Mouse (Mus musculus): ENCODE results near the gene Timd4. TPM values are rescaled to one million over a fixed set of nuclear protein-coding genes. Genes with fewer than 3 reads are reported as not detected.

The Timd4 gene
- 1 to 10 TPM; 4.8 to 6.4 TPM for total RNA-seq (2021)
- long read RNA-seq, experiment 1, partial matches to known transcripts, result 1 of 5 reads
- long read RNA-seq, experiment 1, other reads (novel, unspliced or antisense), result 1 of 5 reads
- long read RNA-seq, experiment 2, partial matches to known transcripts, result 0 of 1 reads
- long read RNA-seq, experiment 2, other reads (novel, unspliced or antisense), result 0 of 1 reads

DNA sequence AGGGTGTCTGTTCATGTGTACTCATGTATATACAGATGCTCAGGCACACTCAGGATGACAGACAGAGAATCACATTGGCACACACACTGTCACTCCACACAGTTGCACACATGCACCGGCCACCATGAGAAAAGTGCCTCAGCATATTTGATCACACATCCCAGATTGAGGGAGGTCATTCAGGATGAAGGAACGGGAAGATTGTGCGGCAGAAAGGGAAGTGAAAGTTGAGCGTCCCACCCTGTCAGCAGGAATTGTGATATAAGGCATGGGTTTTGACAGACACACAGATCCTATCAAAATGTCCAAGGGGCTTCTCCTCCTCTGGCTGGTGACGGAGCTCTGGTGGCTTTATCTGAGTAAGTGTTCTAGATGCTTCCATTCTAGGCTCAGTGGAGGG is at the start of gene Timd4:
Gene Timd4, plus strand, starts transcription at position 290 of the 400 bp plus-strand sequence.
- DNase-seq, result no peak

- DNase-seq, result no peak
Observed at GRCm38 (mm10) chr11:46776879-46777278, 33.7 kb upstream of the Timd4 start.

GRCm38 (mm10) chr11:46779811-46780210 is 30.8 kb upstream of the Timd4 start:
- no peak for DNase-seq

- no peak for DNase-seq
Observed at GRCm38 (mm10) chr11:46804440-46804839, 6.2 kb upstream of the Timd4 start.

GRCm38 (mm10) chr11:46817692-46818091 is 7.1 kb downstream of the Timd4 start:
- no peak for DNase-seq

DNA sequence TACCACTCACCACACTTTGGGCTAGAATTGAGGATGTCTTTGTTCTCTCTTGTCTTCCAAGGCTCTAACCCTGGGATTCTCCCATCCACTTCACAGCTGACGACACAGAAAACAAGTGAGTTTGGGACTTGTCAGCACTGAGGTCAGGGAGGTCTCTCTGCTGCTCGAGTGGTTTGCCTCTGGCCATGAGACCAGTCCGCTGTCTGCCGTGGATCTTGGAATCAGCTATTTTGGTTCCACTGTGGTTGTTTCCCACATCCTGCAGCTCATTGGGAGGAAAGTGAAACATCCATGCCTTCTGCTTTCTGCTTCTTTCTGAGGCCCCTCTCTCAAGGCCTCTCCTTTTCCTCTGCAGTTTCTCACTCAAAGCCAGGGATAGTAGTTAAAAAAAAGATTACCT is 9.3 kb downstream of the Timd4 start:
- no peak for DNase-seq

DNA sequence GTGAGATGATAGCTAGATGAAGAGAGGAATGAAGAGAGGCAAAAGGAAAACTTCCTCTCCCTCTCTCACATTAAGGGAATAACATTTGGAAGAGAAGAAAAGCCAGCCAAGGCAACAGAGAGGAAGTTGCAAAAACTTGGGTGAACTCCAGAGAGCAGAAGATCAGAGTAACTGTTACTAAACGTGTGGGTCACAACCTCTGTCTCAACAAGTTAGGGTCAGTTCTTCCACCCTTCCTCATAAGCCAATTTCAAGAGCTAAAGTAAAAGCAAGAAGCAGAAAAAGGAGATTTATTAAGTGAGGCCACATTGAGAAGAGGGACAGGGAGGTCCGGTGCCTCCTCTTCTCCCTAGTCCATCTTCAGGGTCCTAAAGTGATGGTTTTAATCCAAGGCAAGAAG is 19.7 kb downstream of the Timd4 start:
- DNase-seq, result no peak

- DNase-seq, result no peak
Observed at GRCm38 (mm10) chr11:46835080-46835479, 24.5 kb downstream of the Timd4 start.

DNA sequence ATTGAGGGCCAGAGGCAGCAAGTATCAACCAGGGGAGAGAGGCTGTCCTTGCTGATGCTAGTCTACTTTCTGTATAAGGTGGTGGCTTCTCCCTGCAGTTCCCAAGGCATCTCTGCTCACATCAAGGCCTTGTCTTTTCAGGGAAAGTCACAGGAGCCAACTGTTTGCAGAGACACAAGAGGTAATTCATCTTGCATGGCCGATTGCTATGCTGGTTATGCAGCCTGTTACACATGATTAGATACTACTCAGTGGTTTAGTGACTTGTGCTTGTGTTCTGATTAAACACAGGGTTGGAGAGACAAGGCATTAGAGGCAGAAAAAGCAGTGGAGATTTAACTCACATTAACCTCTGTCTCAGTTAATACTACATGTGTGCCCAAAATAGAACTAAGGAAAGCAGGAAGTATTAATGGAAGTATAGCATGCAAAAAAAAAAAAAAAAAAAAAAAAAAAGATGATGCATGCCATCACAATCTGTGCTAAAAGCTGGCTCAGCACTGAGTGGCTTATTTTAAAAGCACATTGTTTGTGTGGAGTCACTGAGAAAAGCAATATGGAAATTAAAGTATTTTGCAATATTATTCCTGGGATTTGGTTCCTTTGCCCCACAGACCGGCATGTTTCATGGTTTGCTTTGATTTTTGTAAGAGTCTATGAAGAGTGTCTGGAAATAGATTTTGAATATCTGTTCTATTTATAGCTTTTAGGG is 31.6 kb downstream of the Timd4 start:
- DNase-seq, result no peak

GRCm38 (mm10) chr11:46846661-46847060 is 36.1 kb downstream of the Timd4 start:
- no peak for DNase-seq

DNA sequence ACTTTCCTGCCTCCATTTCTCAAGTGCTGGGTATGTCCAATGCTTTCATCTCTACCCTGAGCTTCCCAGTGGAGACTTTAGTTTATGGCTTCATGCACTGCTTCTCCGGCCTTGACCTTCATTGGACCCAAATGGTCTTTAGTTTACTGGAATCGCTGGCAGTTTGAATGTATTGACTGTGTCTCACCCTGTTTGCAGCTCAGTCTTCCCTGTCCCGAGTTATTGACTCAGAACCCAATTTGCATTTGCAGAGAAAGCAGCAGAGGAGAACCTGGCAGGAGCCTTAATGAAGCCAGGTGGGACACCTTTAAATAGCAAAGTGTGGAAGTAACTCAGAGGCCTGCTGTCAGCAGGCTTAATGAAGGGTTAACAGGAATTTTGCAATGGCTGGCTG is 37.2 kb downstream of the Timd4 start:
- no peak for DNase-seq

DNA sequence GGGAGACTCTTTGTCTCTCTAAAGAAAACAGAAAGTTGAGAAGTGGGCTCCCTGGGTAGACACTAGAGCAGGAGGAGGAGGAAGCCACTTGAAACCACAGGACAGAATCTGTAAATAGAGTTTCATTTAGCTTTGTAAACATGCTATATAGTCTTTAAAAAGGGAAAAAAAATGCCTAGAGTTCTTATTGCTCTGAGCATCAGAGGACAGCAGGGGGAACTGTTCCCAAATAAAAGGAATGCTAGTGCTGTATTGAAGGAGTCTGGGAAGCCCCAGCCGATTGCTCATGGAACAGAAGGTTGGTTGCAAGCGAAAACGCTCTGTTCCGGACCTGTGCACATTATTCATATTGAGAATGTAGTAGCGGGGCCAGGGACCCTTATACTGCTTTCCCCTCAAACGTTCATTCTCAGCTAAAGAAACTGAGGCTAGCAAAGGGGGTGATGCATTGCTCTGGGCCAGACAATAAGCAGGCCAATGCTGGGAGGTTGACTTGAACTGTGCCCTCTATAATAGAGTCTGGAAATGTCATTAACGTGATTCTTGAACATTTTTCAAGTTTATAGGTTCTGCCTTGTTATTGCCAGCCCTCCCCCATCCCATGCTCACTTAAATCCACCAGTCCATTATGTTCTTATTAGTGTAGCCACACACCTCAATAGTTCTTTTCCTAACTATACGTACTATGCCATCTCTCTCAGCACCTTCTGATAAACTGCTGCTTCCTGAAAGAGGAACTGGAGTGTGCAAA is 37.8 kb downstream of the Timd4 start:
- DNase-seq, result peak; percentile 5

DNA sequence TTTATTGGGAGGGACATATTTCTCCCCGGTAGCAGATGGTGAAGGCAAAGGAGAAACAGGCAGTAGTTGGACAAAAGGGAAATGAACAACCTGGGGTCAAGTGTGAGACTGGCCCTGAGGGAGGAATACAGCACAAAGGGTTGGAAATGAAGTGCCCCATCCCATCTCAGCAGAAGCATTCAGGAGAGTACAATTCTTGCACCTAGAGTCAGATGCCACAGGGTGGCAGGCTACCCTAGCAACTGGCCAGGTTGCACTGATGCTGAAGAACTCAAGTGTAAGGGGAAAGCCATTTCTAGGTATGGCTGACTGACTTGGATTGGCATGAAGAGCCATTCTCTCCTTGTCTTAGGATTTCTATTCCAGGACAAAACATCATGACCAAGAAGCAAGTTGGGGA is 54.2 kb downstream of the Timd4 start:
- DNase-seq, result peak; percentile 14

DNA sequence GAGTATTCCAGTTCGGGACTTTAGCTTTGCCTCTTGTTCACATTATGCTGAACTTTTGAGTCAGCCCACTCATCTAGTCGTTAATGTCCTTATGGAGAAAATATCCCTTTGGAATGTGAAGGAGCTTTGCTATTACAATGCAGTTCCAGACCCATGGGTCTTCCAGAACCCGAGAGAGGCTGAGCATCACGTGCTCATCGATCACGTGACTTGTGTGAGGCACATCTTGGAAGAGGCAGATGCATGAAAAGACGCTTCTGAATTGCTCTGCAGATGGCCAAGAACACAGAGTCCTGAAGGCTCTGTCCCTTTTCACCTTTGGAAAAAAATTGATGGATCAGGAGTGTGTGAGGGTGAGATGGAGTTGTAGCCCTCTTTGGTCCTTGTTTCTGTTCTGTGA is 58.0 kb downstream of the Timd4 start:
- no peak for DNase-seq

- no peak for DNase-seq
Observed at GRCm38 (mm10) chr11:46875774-46876173, 65.2 kb downstream of the Timd4 start.

DNA sequence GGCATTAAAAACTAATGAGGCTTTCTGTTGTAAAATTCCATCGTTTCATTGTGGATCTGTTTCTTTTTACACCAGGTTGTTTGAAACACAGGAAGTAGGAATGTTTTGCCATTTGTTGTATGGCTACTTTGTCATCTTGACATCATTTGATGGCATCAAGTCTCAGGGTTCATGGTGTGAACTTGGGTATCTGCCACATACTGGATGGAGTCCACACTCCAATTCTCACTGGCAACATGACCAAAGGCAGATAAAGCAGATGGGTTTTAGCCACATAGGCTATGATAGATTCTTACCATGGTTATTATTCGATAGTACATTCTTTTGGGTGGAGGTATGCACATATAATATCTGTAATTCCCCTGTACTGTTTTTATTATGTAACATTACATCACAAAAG is 71.9 kb downstream of the Timd4 start:
- no peak for DNase-seq

GRCm38 (mm10) chr11:46889093-46889492 is 78.5 kb downstream of the Timd4 start:
- no peak for DNase-seq

Other genes starting within 250 kb of the Timd4 start
- gene BC053393, start 239.3 kb upstream of the Timd4 start, total RNA-seq (2021), result not detected
- not detected for gene Dppa1, start 181.5 kb upstream of the Timd4 start, total RNA-seq (2021)
- gene Timd2, start 103.7 kb upstream of the Timd4 start, total RNA-seq (2021), result 10 to 100 TPM in 1 of 2 experiments, 1 to 10 TPM in 1; 6.0 to 12.8 TPM
- under 1 TPM in 1 of 2 experiments, not detected in 1; 0.42 TPM for gene Havcr1, start 75.7 kb upstream of the Timd4 start, total RNA-seq (2021)